Mouse (Mus musculus) testis, adult 2 months (tissue): ENCODE measurements around the gene Prl4a1.

Experiments used
- CTCF ChIP-seq: fragments of 200-500 bp; IDR thresholded peaks from 2 replicates; pipeline ENCODE4 v1.5.1; 2012; ENCODE audit warnings: low read depth, mild to moderate bottlenecking, inconsistent platforms, low read length, moderate library complexity; ENCODE audit not compliant: control insufficient read depth, insufficient read depth, insufficient replicate concordance
- POLR2A ChIP-seq: fragments of 200-500 bp; IDR thresholded peaks from 2 replicates; pipeline ENCODE4 v1.6.1; 2012; ENCODE audit warnings: low read depth, mild to moderate bottlenecking, inconsistent platforms, low read length, moderate library complexity; ENCODE audit not compliant: control insufficient read depth

- no peak for TF ChIP-seq CTCF
- no peak for TF ChIP-seq POLR2A
Measured at GRCm38 (mm10) chr13:28015912-28016311, at the start of gene Prl4a1.
